Mouse (Mus musculus): Measurements from ENCODE around the gene Spen.

- TF ChIP-seq POLR2A (IDR thresholded peaks at IDR 0.05; ENCODE audit: insufficient read depth, low read length) (no peak), CTCF (IDR thresholded peaks at IDR 0.05; ENCODE audit: low read depth, low read length) (no peak), EP300 (IDR thresholded peaks at IDR 0.05; ENCODE audit: insufficient read depth, low read depth, low read length) (0 out of 2 replicates have a peak, but pooled peaks have one; percentile 40)
Measured at GRCm38 (mm10) chr4:141439083-141439803, 99.2 kb downstream of the Spen start.
